Mouse (Mus musculus): ENCODE results near the gene Olfr1138. TPM values are rescaled to one million over a fixed set of nuclear protein-coding genes. Genes with fewer than 3 reads are reported as not detected.

Olfr1138 gene
- not detected in 2 replicates for total RNA-seq (2023)

DNA sequence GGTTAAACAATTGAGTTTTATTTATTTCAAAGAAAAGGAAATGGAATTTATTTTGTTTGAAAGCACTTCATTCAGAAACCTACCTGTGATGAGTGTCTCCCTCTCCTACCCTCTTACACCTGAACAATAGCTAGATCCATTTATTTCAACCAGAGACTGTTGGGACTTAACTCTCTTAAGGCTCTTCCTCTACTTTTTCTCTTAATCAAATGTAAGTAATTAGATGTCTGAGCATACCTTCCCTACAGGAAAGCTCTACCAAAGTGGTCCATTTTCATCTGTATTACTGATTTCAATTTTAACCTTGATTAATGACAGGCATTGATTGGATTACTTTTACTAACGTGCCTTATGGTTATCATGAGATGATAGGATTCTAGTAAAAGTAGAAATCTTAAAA, at the start of gene Olfr1138:
Gene Olfr1138, minus strand, starts transcription at position 101 of the 400 bp plus-strand sequence.

DNA sequence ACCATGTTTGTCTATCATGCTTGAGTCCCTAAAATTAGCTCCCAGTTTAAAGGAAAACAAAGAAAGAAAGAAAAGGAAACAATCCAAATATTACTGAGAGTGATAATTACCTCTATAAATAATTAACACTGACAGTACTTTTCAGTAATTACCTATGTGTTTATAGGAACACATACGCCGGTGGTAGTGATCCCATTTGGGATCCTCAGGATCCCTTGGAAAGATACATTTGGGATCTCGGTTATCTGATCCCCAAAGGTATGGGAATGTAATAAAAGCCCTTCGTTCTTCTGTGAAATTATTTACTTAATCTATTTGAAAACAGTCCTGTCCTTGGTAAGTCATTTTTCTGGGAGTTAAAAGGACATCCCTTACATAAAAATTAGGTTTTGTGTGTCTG, 39.4 kb upstream of the Olfr1138 start, which contains the start of gene Olfr152:
Gene Olfr152, plus strand, starts transcription at position 301 of the 400 bp plus-strand sequence.

GRCm38 (mm10) chr2:87753891-87754290, 14.1 kb upstream of the Olfr1138 start, which contains the start of gene Olfr1141:
Gene Olfr1141, minus strand, starts transcription at chr2:87753991.

GRCm38 (mm10) chr2:87743452-87743851, 3.7 kb upstream of the Olfr1138 start, which contains the start of gene Olfr1140:
Gene Olfr1140, plus strand, starts transcription at chr2:87743752.

DNA sequence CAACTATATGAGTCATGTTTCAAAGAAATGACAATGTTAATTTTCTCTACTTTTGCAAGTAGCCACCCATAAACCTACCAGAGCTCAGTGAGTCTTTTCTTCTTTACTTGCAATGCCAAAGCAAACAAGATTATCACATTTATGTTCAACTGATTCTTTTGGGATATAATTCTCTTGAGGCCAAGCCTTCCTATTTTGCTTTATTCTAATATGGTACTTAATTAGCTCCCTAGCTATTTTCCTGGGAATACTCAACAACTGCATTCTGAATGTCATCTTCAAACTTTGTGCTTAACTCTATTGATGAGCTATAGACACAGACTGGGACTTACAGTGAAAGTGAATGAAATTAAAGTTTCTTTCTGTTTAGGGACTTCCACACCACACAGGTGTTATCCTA, 26.7 kb downstream of the Olfr1138 start, which contains the start of gene Olfr1137:
Gene Olfr1137, minus strand, starts transcription at position 101 of the 400 bp plus-strand sequence.

GRCm38 (mm10) chr2:87693847-87694246, 45.9 kb downstream of the Olfr1138 start, which contains the start of gene Olfr1136:
Gene Olfr1136, minus strand, starts transcription at chr2:87693947.

Other genes starting within 250 kb of the Olfr1138 start
- gene Pramel7, start 242.9 kb downstream of the Olfr1138 start, total RNA-seq (2023), result not detected in 2 replicates
- gene Pramel6, start 233.4 kb downstream of the Olfr1138 start, total RNA-seq (2023), result not detected in 2 replicates
- not detected in 2 replicates for gene Olfr153, start 208.2 kb downstream of the Olfr1138 start, total RNA-seq (2023)
- gene Olfr1128, start 194.4 kb downstream of the Olfr1138 start, total RNA-seq (2023), result not detected in 2 replicates
- gene Olfr1129, start 166.1 kb downstream of the Olfr1138 start, total RNA-seq (2023), result not detected in 2 replicates
- gene Olfr1130, start 133.8 kb downstream of the Olfr1138 start, total RNA-seq (2023), result not detected in 2 replicates
- gene Olfr1131, start 112.9 kb downstream of the Olfr1138 start, total RNA-seq (2023), result not detected in 2 replicates
- gene Olfr1132, start 102.4 kb downstream of the Olfr1138 start, total RNA-seq (2023), result not detected in 2 replicates
- not detected in 2 replicates for gene Olfr1133, start 92.6 kb downstream of the Olfr1138 start, total RNA-seq (2023)
- gene Olfr1134, start 81.5 kb downstream of the Olfr1138 start, total RNA-seq (2023), result not detected in 2 replicates
- gene Olfr1135, start 66.3 kb downstream of the Olfr1138 start, total RNA-seq (2023), result not detected in 2 replicates
- gene Olfr1136, start 46.0 kb downstream of the Olfr1138 start, total RNA-seq (2023), result not detected in 2 replicates
- not detected in 2 replicates for gene Olfr1137, start 26.8 kb downstream of the Olfr1138 start, total RNA-seq (2023)
- gene Olfr1140, start 3.8 kb upstream of the Olfr1138 start, total RNA-seq (2023), result not detected in 2 replicates
- not detected in 2 replicates for gene Olfr1141, start 14.0 kb upstream of the Olfr1138 start, total RNA-seq (2023)
- not detected in 2 replicates for gene Olfr152, start 39.5 kb upstream of the Olfr1138 start, total RNA-seq (2023)
- gene Olfr1143, start 60.6 kb upstream of the Olfr1138 start, total RNA-seq (2023), result not detected in 2 replicates
- not detected in 2 replicates for gene Olfr1145, start 69.8 kb upstream of the Olfr1138 start, total RNA-seq (2023)
- not detected in 2 replicates for gene Olfr1148, start 90.6 kb upstream of the Olfr1138 start, total RNA-seq (2023)
- gene Olfr1150-ps1, start 104.0 kb upstream of the Olfr1138 start, total RNA-seq (2023), result not detected in 2 replicates
- gene Olfr1151, start 115.9 kb upstream of the Olfr1138 start, total RNA-seq (2023), result not detected in 2 replicates
- not detected in 2 replicates for gene Olfr1152, start 126.5 kb upstream of the Olfr1138 start, total RNA-seq (2023)
- not detected in 2 replicates for gene Olfr1153, start 155.0 kb upstream of the Olfr1138 start, total RNA-seq (2023)
- not detected in 2 replicates for gene Olfr1154, start 165.2 kb upstream of the Olfr1138 start, total RNA-seq (2023)
- not detected in 2 replicates for gene Olfr1155, start 205.2 kb upstream of the Olfr1138 start, total RNA-seq (2023)
- gene Olfr1156, start 213.1 kb upstream of the Olfr1138 start, total RNA-seq (2023), result not detected in 2 replicates
- gene Olfr1157, start 228.3 kb upstream of the Olfr1138 start, total RNA-seq (2023), result not detected in 2 replicates
- not detected in 2 replicates for gene Olfr74, start 234.7 kb upstream of the Olfr1138 start, total RNA-seq (2023)

Data from neutrophil, adult 65 days (primary cell).